Mouse (Mus musculus) limb, embryonic 13.5 days (tissue): ENCODE measurements at regions not wholly inside any gene's neighbourhood (a gene's known extent, or its start where the extent isn't known, plus 50 kb on each side); places are given as distances from the start of the nearest gene placed in this dataset.

ENCODE experiments used
- ATAC-seq: fragments of 200-750 bp; cut with Nextera tagmentation; 2 replicates; pipeline ENCODE4 v1.8.0; 2017; ENCODE audit warnings: low read depth, moderate number of reproducible peaks, moderate TSS enrichment; ENCODE audit not compliant: low FRiP score
- H3K27ac ChIP-seq: fragments of 300-500 bp; sonication (generic); 2 replicates; pipeline ENCODE4 v1.5.1; 2015; ENCODE audit warnings: inconsistent platforms, mild to moderate bottlenecking, moderate library complexity
- H3K27me3 ChIP-seq: fragments of 300-500 bp; sonication (generic); 2 replicates; pipeline ENCODE4 v1.6.1; 2015; ENCODE audit warnings: mild to moderate bottlenecking, inconsistent platforms
- H3K36me3 ChIP-seq: fragments of 300-500 bp; sonication (generic); 2 replicates; pipeline ENCODE4 v1.6.1; 2015; ENCODE audit warnings: inconsistent platforms, mild to moderate bottlenecking, moderate library complexity
- H3K4me1 ChIP-seq: fragments of 300-500 bp; sonication (generic); 2 replicates; pipeline ENCODE4 v1.6.1; 2015; ENCODE audit warnings: inconsistent platforms
- H3K4me2 ChIP-seq: fragments of 300-500 bp; sonication (generic); replicated peaks from 2 replicates; pipeline ENCODE4 v1.6.1; 2015; ENCODE audit warnings: inconsistent platforms, mild to moderate bottlenecking, moderate library complexity
- H3K4me3 ChIP-seq: fragments of 300-500 bp; sonication (generic); 2 replicates; pipeline ENCODE4 v1.5.1; 2015; ENCODE audit warnings: moderate library complexity, mild to moderate bottlenecking, inconsistent platforms
- H3K9ac ChIP-seq: fragments of 300-500 bp; sonication (generic); 2 replicates; pipeline ENCODE4 v1.6.1; 2015; ENCODE audit warnings: mild to moderate bottlenecking, inconsistent platforms
- H3K9me3 ChIP-seq: fragments of 300-500 bp; sonication (generic); 2 replicates; pipeline ENCODE4 v1.6.1; 2016; ENCODE audit warnings: inconsistent platforms
- WGBS: fragments of 180-500 bp; shearing (Covaris S2); methylation state at CpG from one replicate; pipeline ENCODE4 v1.1.7; 2015; 5-methylcytosine and 5-hydroxymethylcytosine counted together

- Histone ChIP-seq H3K27ac (no peak overlapping the region), H3K4me2 (no peak overlapping the region), H3K4me1 (no peaks in the 10 kb centered on the region), H3K9ac (no peak overlapping the region), H3K4me3 (no peak overlapping the region), H3K36me3 (no peaks in the 10 kb centered on the region), H3K9me3 (no peaks in the 10 kb centered on the region), H3K27me3 (no peaks in the 10 kb centered on the region)
- WGBS: 89% methylated on average over 3 of the region's 3 CpGs
- no peak for ATAC-seq
Measured at GRCm38 (mm10) chr8:30694126-30694525, 2734.4 kb upstream of the 5930422O12Rik start.

DNA sequence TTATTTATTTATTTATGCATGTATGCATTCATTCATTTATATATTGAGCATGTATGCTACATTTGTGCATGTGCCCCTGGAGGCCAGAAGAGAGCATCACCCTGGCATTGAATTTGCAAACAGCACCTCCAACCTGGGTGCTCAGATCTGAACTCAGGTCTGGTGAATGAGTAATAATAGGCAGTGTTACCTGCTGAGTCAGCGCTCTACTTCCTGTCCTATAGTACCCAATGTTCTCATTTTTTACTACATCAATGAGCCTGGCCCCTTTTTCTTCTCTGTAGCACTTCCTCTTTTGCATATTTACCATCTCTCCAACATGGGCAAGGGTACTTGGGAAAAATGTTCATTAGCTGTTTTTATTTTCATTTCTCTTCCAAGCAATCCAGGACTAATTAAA lies 2711.9 kb upstream of the 5930422O12Rik start:
- Histone ChIP-seq H3K9me3 (no peaks in the 10 kb centered on the region), H3K27me3 (no peaks in the 10 kb centered on the region), H3K27ac (no peak overlapping the region), H3K4me1 (no peaks in the 10 kb centered on the region), H3K36me3 (no peaks in the 10 kb centered on the region), H3K4me2 (no peak overlapping the region), H3K9ac (no peak overlapping the region), H3K4me3 (no peak overlapping the region)
- WGBS: 90% methylated on average over 1 of the region's 1 CpGs
- no peak for ATAC-seq

DNA sequence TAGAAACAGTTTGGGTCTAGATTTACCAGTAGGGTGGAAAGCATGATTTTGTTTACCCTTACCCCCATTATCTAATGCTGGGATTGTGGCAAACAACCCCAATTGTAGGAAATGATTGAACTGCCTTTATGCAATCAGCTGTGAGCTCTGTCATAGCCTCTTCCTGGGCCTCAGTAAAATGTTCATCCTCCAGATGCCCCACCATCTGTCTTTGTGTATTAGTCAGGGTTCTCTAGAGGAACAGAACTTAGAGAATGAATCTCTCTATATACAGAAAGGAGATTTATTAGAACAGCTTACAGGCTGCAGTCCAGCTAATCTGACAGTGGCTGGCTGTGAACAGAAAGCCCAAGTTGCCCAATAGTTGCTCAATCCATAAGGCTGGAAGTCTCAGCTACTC lies 2698.1 kb upstream of the 5930422O12Rik start:
- H3K27ac ChIP-seq: no peak overlapping the region
- H3K4me2 ChIP-seq: no peak overlapping the region
- H3K9me3 ChIP-seq: no peaks in the 10 kb centered on the region
- no peak overlapping the region for H3K4me3 ChIP-seq
- H3K9ac ChIP-seq: no peak overlapping the region
- no peak for ATAC-seq
- no peaks in the 10 kb centered on the region for H3K4me1 ChIP-seq
- no peaks in the 10 kb centered on the region for H3K36me3 ChIP-seq
- H3K27me3 ChIP-seq: no peaks in the 10 kb centered on the region

DNA sequence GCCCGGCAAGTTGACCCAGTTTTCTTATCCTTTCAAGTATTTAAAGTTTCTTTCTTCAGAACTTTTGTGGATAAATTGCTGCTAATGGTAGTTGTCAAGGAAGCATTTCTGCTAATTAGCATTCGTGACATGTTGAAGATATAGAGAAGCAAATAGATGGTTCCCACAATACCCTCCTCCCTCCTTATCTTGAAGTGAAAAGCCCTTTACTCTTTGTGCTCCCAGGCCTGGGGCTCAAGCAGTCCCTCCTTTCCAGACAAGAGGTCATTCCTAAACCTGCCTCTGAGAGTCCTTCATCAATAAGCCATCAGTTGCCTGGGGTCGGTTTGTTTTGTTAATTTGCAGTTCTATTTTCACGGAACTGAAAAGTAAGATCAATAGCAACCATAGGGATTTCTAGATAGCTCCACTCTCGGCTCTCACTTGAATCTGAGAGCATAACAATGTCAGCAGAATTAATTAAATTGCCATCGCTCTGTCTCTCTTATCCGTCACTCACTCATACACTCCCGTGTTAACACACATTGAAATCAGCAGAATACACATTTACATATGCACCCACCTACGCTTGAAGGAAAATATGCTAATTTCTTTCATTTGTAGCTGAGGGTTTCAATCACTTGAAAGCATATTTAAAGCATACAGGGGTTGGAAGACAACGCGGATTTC lies 2695.8 kb upstream of the 5930422O12Rik start:
- Histone ChIP-seq H3K9ac (no peak overlapping the region), H3K4me3 (no peak overlapping the region), H3K27ac (no peak overlapping the region), H3K27me3 (no peaks in the 10 kb centered on the region), H3K4me1 (no peaks in the 10 kb centered on the region), H3K36me3 (no peaks in the 10 kb centered on the region), H3K4me2 (no peak overlapping the region), H3K9me3 (no peaks in the 10 kb centered on the region)
- 84% methylated on average over 11 of the region's 11 CpGs for WGBS
- no peak for ATAC-seq

DNA sequence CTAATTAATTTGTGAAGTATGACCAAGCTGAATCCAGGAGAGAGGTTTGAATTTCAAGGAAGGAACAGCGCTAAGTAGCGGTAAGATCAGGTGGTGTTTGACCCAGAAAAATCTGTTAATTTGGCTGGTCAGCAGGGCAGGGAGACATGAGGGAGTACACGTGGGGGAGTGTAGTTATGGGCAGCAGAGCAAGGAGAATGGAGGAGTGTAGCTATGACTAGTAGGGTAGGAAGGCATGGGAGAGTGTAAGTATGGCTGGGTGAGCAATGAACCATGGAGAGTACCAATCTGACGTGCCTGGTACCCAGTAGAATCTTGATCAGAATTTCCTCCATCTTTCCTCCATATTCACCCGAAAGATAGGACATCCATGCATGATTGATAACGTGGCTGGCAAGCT lies 2695.1 kb upstream of the 5930422O12Rik start:
- Histone ChIP-seq H3K4me3 (no peak overlapping the region), H3K4me1 (no peaks in the 10 kb centered on the region), H3K9ac (no peak overlapping the region), H3K4me2 (no peak overlapping the region), H3K27ac (no peak overlapping the region), H3K9me3 (no peaks in the 10 kb centered on the region), H3K36me3 (no peaks in the 10 kb centered on the region), H3K27me3 (no peaks in the 10 kb centered on the region)
- no peak for ATAC-seq
- 81% methylated on average over 6 of the region's 6 CpGs for WGBS

DNA sequence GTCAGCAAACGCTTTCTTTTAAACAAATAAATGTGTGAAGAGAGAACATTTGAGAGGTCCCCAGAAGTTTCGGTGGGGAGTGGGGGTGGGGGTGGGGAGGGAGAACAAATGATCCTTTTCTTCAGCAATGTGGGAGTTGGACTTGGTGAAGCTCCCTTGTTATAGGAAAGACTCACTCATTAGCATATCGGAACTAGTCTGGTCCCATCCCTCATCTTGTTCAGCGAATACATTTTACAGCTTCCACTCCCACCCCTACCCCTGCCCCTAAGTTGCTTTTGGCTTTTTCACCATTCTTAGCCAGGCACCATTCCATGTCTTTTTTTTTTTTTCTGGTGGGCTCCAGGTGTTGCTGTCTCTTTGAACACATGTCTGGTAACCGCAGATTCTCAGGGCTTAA lies 2693.2 kb upstream of the 5930422O12Rik start:
- Histone ChIP-seq H3K4me1 (no peaks in the 10 kb centered on the region), H3K27ac (no peak overlapping the region), H3K4me3 (no peak overlapping the region), H3K36me3 (no peaks in the 10 kb centered on the region), H3K9ac (no peak overlapping the region), H3K27me3 (no peaks in the 10 kb centered on the region), H3K9me3 (no peaks in the 10 kb centered on the region), H3K4me2 (no peak overlapping the region)
- WGBS: 50% methylated on average over 5 of the region's 5 CpGs
- ATAC-seq: no peak

DNA sequence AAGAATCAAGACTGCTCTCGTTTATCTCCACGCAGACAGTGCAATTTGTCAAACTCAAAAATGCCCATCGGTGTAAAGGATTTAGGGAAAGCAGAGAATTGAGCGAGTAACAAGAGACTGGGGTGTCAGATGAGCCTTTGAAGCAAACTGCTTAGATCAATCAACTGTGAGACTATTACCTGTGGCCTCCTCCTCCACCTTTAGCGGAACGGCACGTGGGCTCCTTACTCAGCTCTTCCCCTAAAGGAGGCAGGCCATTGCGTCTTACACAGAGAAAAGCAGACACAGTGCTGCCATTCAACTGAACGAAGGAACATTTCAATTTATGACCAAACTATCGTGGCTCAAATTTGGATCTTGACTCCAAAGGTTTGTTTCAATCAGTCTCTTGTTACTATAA lies 2692.8 kb upstream of the 5930422O12Rik start:
- Histone ChIP-seq H3K36me3 (no peaks in the 10 kb centered on the region), H3K4me2 (no peak overlapping the region), H3K27ac (no peak overlapping the region), H3K9me3 (no peaks in the 10 kb centered on the region), H3K4me1 (no peaks in the 10 kb centered on the region), H3K9ac (no peak overlapping the region), H3K4me3 (no peak overlapping the region), H3K27me3 (no peaks in the 10 kb centered on the region)
- ATAC-seq: no peak
- WGBS: 48% methylated on average over 10 of the region's 10 CpGs

DNA sequence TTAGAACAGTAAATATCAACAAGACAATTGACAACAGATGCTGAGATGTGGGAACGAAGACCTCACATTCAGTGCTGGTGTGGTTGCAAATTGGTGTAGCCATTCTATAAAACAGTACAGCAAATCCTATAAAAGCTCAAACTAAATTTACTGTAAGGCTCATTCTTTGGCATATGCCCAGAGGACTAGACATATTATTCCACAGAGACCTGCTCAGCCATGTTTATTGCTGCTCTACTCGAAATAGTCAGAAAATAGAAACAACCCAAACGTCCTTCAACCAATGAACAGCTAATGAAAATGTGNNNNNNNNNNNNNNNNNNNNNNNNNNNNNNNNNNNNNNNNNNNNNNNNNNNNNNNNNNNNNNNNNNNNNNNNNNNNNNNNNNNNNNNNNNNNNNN lies 2681.6 kb upstream of the 5930422O12Rik start:
- 0 out of 2 replicates have a peak, but pooled peaks cover 6% of the 10 kb centered on the region for H3K4me1 ChIP-seq
- no peaks in the 10 kb centered on the region for H3K36me3 ChIP-seq
- WGBS: 40% methylated on average over 3 of the region's 3 CpGs
- H3K9ac ChIP-seq: no peak overlapping the region
- H3K9me3 ChIP-seq: no peaks in the 10 kb centered on the region
- peak; percentile 61; the same call in 1 of the 2 replicates for ATAC-seq
- no peak overlapping the region for H3K4me2 ChIP-seq
- no peak overlapping the region for H3K27ac ChIP-seq
- no peak overlapping the region for H3K4me3 ChIP-seq
- H3K27me3 ChIP-seq: no peaks in the 10 kb centered on the region
